Mouse (Mus musculus) adipose tissue, adult 10 weeks (tissue): ENCODE data around the gene Gm9945. TPM values are rescaled to one million over a fixed set of nuclear protein-coding genes. Genes with fewer than 3 reads are reported as not detected.

Experiments used
- polyA plus RNA-seq: library from polyadenylated mRNA; stranded (reverse); fragments of 350-450 nt; fragmentation: Illumina TruSeq; extraction: RNeasy Lipid Tissue Mini Kit (QIAGEN cat#74804); gene quantifications from one replicate; pipeline ENCODE4 v1.2.3, GENCODE M21; 2014; ENCODE audit warnings: low read depth, low replicate concordance

Gene Gm9945
- not detected for polyA plus RNA-seq

GRCm38 (mm10) chr11:53479783-53480301, at the start of gene Gm9945, which contains the start of gene Sowaha:
Gene Gm9945 (plus strand): TSS chr11:53480166.
Gene Sowaha (minus strand): TSS chr11:53480274.

GRCm38 (mm10) chr11:53430670-53431346, 49.2 kb upstream of the Gm9945 start, which contains the start of the genes Uqcrq and Gdf9:
Gene Uqcrq (minus strand): TSS chr11:53430831.
Gene Gdf9 (plus strand): TSS chr11:53431023.

GRCm38 (mm10) chr11:53456474-53457371, 23.2 kb upstream of the Gm9945 start, which contains the start of the genes Gm10447 and Shroom1:
Gene Gm10447 (minus strand): TSS chr11:53457110.
Gene Shroom1 (plus strand): TSS chr11:53457205.

GRCm38 (mm10) chr11:53469968-53470695, 9.8 kb upstream of the Gm9945 start, which contains the start of gene Gm9837:
Gene Gm9837 (minus strand): TSS chr11:53470479.

GRCm38 (mm10) chr11:53519207-53520121, 39.5 kb downstream of the Gm9945 start, which contains the start of gene Sept8:
Gene Sept8 (plus strand): TSS chr11:53519257.

Other genes starting within 250 kb of the Gm9945 start
- gene Hspa4, start 179.7 kb upstream of the Gm9945 start, polyA plus RNA-seq = 106 TPM
- gene Zcchc10, start 155.5 kb upstream of the Gm9945 start, polyA plus RNA-seq = 8.2 TPM
- 36.5 TPM for gene Aff4, start 129.3 kb upstream of the Gm9945 start, polyA plus RNA-seq
- gene Leap2, start 57.0 kb upstream of the Gm9945 start, polyA plus RNA-seq = not detected
- 298 TPM for gene Uqcrq, start 49.3 kb upstream of the Gm9945 start, polyA plus RNA-seq
- gene Gdf9, start 49.1 kb upstream of the Gm9945 start, polyA plus RNA-seq = 1.1 TPM
- gene Gm10447, start 23.1 kb upstream of the Gm9945 start, polyA plus RNA-seq = 1.2 TPM
- gene Shroom1, start 23.0 kb upstream of the Gm9945 start, polyA plus RNA-seq = 7.7 TPM
- gene Gm9837, start 9.7 kb upstream of the Gm9945 start, polyA plus RNA-seq = not detected
- gene Sowaha, start 108 bp downstream of the Gm9945 start, polyA plus RNA-seq = 0.25 TPM
- gene Sept8, start 39.1 kb downstream of the Gm9945 start, polyA plus RNA-seq = 31.8 TPM
- gene Kif3a, start 87.2 kb downstream of the Gm9945 start, polyA plus RNA-seq = 13.1 TPM
- gene Il4, start 138.5 kb downstream of the Gm9945 start, polyA plus RNA-seq = not detected
- gene Il13, start 154.5 kb downstream of the Gm9945 start, polyA plus RNA-seq = not detected
- gene Rad50, start 227.2 kb downstream of the Gm9945 start, polyA plus RNA-seq = 17.0 TPM
- not detected for gene Il5, start 240.6 kb downstream of the Gm9945 start, polyA plus RNA-seq